Mouse (Mus musculus) MEL (cell line): ENCODE data around the gene Nrg4. TPM values are rescaled to one million over a fixed set of nuclear protein-coding genes. Genes with fewer than 3 reads are reported as not detected.

ENCODE experiments used
- DNase-seq: peaks from one replicate; pipeline ENCODE4 v3.0.0; 2011; ENCODE audit warnings: low read depth, low spot score
- H3K27ac ChIP-seq: 2 replicates; pipeline ENCODE4 v1.5.1; 2012; ENCODE audit warnings: low read depth, mild to moderate bottlenecking, control low read depth, low read length, moderate library complexity; ENCODE audit not compliant: control insufficient read depth
- H3K27me3 ChIP-seq, 2 experiments: fragments of 150-350 bp in 1 of 2; sonication (generic) in 1 of 2; 2 replicates each; pipeline ENCODE4 v1.6.1; 2012; ENCODE audit warnings: low read length in 2 of 2, mild to moderate bottlenecking in 2 of 2, improper control_type of control experiment in 1 of 2, moderate library complexity in 1 of 2; ENCODE audit not compliant: insufficient read depth in 2 of 2, control insufficient read depth in 1 of 2
- H3K36me3 ChIP-seq, 2 experiments: 2 replicates each; pipeline ENCODE4 v1.6.1; 2012 to 2014; ENCODE audit warnings: low read length in 2 of 2, improper control_type of control experiment in 1 of 2, inconsistent platforms in 1 of 2, mild to moderate bottlenecking in 1 of 2; ENCODE audit not compliant: insufficient read depth in 2 of 2, control insufficient read depth in 1 of 2
- H3K4me1 ChIP-seq, 2 experiments: fragments of 150-350 bp in 1 of 2; sonication (generic) in 1 of 2; 2 replicates each; pipeline ENCODE4 v1.6.1; 2012; ENCODE audit warnings: low read length in 2 of 2, improper control_type of control experiment in 1 of 2, mild to moderate bottlenecking in 1 of 2; ENCODE audit not compliant: insufficient read depth in 2 of 2, control insufficient read depth in 1 of 2
- H3K4me3 ChIP-seq, 2 experiments: fragments of 150-350 bp in 1 of 2; sonication (generic) in 1 of 2; 2 replicates each; pipeline ENCODE4 v1.5.1; 2012; ENCODE audit warnings: low read depth in 2 of 2, low read length in 2 of 2, mild to moderate bottlenecking in 2 of 2, moderate library complexity in 2 of 2, control low read depth in 1 of 2, improper control_type of control experiment in 1 of 2; ENCODE audit not compliant: control insufficient read depth in 1 of 2, insufficient read depth in 1 of 2
- H3K79me2 ChIP-seq: 2 replicates; pipeline ENCODE4 v1.6.1; 2012; ENCODE audit warnings: mild to moderate bottlenecking, low read length, moderate library complexity; ENCODE audit not compliant: control insufficient read depth, poor library complexity, insufficient read depth
- H3K9ac ChIP-seq: 2 replicates; pipeline ENCODE4 v1.6.1; 2012; ENCODE audit warnings: low read depth, mild to moderate bottlenecking, control low read depth, low read length, moderate library complexity; ENCODE audit not compliant: control insufficient read depth, poor library complexity, severe bottlenecking
- H3K9me3 ChIP-seq: fragments of 150-350 bp; sonication (generic); replicated peaks from 2 replicates; pipeline ENCODE4 v1.6.1; 2012; ENCODE audit warnings: mild to moderate bottlenecking, low read length, improper control_type of control experiment, moderate library complexity; ENCODE audit not compliant: insufficient read depth
- EP300 ChIP-seq, 2 experiments: IDR thresholded peaks; 2 replicates each; pipeline ENCODE4 v1.6.1; 2011; ENCODE audit warnings: improper control_type of control experiment in 2 of 2, low read length in 2 of 2, low read depth in 1 of 2, mild to moderate bottlenecking in 1 of 2
- GABPA ChIP-seq: IDR thresholded peaks from 2 replicates; pipeline ENCODE4 v1.6.1; 2012; ENCODE audit warnings: low read depth, mild to moderate bottlenecking, inconsistent platforms, low read length, improper control_type of control experiment, moderate library complexity
- GATA1 ChIP-seq: IDR thresholded peaks from 2 replicates; pipeline ENCODE4 v1.6.1; 2011; ENCODE audit warnings: low read depth, low read length, improper control_type of control experiment
- MAFK ChIP-seq: IDR thresholded peaks from 2 replicates; pipeline ENCODE4 v1.6.1; 2011; ENCODE audit warnings: low read depth, mild to moderate bottlenecking, low read length, improper control_type of control experiment, borderline replicate concordance
- MAZ ChIP-seq: IDR thresholded peaks from 2 replicates; pipeline ENCODE4 v1.6.1; 2012; ENCODE audit warnings: low read depth, mild to moderate bottlenecking, inconsistent platforms, low read length, improper control_type of control experiment
- MYB ChIP-seq: IDR thresholded peaks from 2 replicates; pipeline ENCODE4 v1.6.1; 2011; ENCODE audit warnings: mild to moderate bottlenecking, low read depth, low read length, improper control_type of control experiment
- POLR2A ChIP-seq, 2 experiments: IDR thresholded peaks; 2 replicates each; pipeline ENCODE4 v1.6.1; 2011 to 2012; ENCODE audit warnings: low read length in 2 of 2, mild to moderate bottlenecking in 2 of 2, control low read depth in 1 of 2, improper control_type of control experiment in 1 of 2, low read depth in 1 of 2, moderate library complexity in 1 of 2; ENCODE audit not compliant: control insufficient read depth in 1 of 2, insufficient read depth in 1 of 2, poor library complexity in 1 of 2
- POLR2AphosphoS5 ChIP-seq: IDR thresholded peaks from 2 replicates; pipeline ENCODE4 v1.6.1; 2012; ENCODE audit warnings: low read depth, borderline replicate concordance, mild to moderate bottlenecking, inconsistent platforms, low read length, moderate library complexity, mixed read lengths
- RCOR1 ChIP-seq: IDR thresholded peaks from 2 replicates; pipeline ENCODE4 v1.6.1; 2012; ENCODE audit warnings: low read depth, mild to moderate bottlenecking, inconsistent platforms, low read length, improper control_type of control experiment
- SIN3A ChIP-seq: IDR thresholded peaks from 2 replicates; pipeline ENCODE4 v1.6.1; 2012; ENCODE audit warnings: low read length, improper control_type of control experiment, inconsistent platforms
- TAL1 ChIP-seq: IDR thresholded peaks from 2 replicates; pipeline ENCODE4 v1.6.1; 2012; ENCODE audit warnings: mild to moderate bottlenecking, inconsistent platforms, low read length, moderate library complexity, mixed read lengths
- TBP ChIP-seq: IDR thresholded peaks from 2 replicates; pipeline ENCODE4 v1.8.0; 2011; ENCODE audit warnings: low read depth, low read length, improper control_type of control experiment
- polyA plus RNA-seq, 2 experiments: library from polyadenylated mRNA; stranded (reverse) in 1 of 2; unstranded in 1 of 2; fragments of >175 nt in 1 of 2; fragments of >200 nt in 1 of 2; gene quantifications; 2 replicates each; pipeline versions ENCODE4 v1.2.1 to v1.2.4; 2012; ENCODE audit warnings: low replicate concordance in 2 of 2, low read depth in 1 of 2; ENCODE audit not compliant: insufficient read length in 2 of 2, insufficient read depth in 1 of 2, missing spikeins in 1 of 2
- total RNA-seq: library from RNA; depleted of rRNA; stranded (reverse); fragments of 300-350 nt; gene quantifications from 2 replicates; pipeline ENCODE4 v1.2.3, GENCODE M21; 2012

Gene Nrg4
- total and polyA plus RNA-seq, 3 experiments = 0.08 to 0.67 TPM; not detected in 1

DNA sequence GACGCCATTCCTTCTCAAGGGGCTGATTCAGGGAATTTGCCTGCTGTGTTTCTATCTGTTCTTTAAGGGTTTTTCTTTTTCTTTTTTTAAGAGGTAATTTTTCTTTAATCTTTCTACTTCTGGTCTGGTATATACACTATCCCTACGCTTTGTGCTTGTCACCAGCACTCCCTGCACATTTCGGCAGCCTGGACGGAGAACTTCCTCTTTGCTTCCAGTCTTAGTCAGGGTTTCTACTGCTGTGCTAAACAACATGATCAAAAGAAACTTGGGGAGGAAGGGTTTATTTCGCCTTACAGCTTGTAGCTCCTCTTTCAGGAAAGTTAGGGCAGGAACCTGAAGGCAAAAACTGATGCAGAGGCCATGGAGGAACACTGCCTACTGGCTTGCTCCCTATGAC is 18.2 kb downstream of the Nrg4 start:
- Histone ChIP-seq H3K27me3 (no peaks in the 10 kb centered on the region), H3K27ac (no peak overlapping the region), H3K36me3 (peaks cover 0 to 13% of the 10 kb centered on the region in 2 experiments; a peak in 2 of 4 replicates), H3K4me1 (peaks cover 3 to 17% of the 10 kb centered on the region in 2 experiments; a peak in 3 of 4 replicates), H3K9ac (no peak overlapping the region), H3K79me2 (no peaks in the 10 kb centered on the region), H3K4me3 (peak overlapping the region; percentile 36 to 49; a peak in 3 of 4 replicates), H3K9me3 (no peaks in the 10 kb centered on the region)
- DNase-seq = peak; percentile 74
- TF ChIP-seq POLR2A (IDR thresholded peaks at IDR 0.05; ENCODE audit: control insufficient read depth in 1 of 2, insufficient read depth in 1 of 2, low read depth in 1 of 2, low read length in 2 of 2, poor library complexity in 1 of 2) (no peak), TBP (0 out of 2 replicates have a peak, but pooled peaks have one; percentile 37)

DNA sequence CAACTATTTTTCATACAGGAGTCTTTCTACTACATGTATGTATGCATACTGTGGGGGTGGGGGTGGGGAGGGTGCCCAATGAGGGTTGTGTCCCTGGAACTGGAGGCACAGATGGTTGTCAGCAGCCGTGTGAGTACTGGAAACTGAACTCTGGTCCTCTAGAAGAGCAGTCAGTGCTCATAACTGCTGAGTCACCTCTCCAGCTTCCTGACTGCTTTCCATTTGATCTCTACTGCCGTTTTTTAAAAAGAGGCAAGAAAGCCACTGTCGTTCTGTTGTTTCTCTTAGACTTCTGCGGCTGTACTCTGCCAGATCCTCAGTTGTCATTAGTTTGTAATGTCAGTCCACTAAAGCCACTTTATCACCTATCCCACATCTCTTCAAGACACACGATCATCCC is 19.1 kb downstream of the Nrg4 start:
- H3K4me3 ChIP-seq = peak overlapping the region; percentile 28 to 49
- no peaks in the 10 kb centered on the region for H3K79me2 ChIP-seq
- no peaks in the 10 kb centered on the region for H3K27me3 ChIP-seq
- H3K4me1 ChIP-seq = peaks cover 3 to 17% of the 10 kb centered on the region in 2 experiments; a peak in 3 of 4 replicates
- DNase-seq = peak; percentile 77
- 0 out of 2 replicates have a peak overlapping the region, but pooled peaks have one; percentile 16 for H3K27ac ChIP-seq
- peaks cover 0 to 13% of the 10 kb centered on the region in 2 experiments; a peak in 2 of 4 replicates for H3K36me3 ChIP-seq
- peak overlapping the region; percentile 47 for H3K9ac ChIP-seq
- TF ChIP-seq EP300 (IDR thresholded peaks at IDR 0.05; ENCODE audit: low read depth in 1 of 2, low read length in 2 of 2) (peak in 1 of 2 experiments; percentile 31; a peak in 1 of 4 replicates), RCOR1 (no peak), MAFK (peak; percentile 34; the same call in 1 of the 2 replicates), GATA1 (0 out of 2 replicates have a peak, but pooled peaks have one; percentile 13), GABPA (peak; percentile 34; the same call in 1 of the 2 replicates)
- H3K9me3 ChIP-seq = no peaks in the 10 kb centered on the region

DNA sequence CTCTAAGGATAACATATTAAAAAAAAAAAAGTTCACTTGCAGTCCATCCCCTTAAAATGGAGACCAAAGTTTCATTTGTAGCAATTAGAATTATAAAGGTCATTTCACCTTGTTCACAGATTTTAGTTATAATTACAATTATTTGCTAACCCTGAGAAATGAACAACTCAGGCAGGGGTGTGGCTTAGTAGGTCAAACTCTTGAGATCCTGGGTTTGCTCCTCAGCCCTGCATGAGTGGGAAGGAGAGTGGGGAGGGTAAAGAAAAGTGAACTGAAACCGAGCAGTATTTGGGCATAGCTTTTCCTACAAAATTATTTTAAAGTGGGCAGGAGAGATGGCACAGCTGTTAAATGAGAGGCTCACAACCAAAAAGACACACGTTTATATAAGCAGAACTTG is 19.6 kb downstream of the Nrg4 start:
- Histone ChIP-seq H3K36me3 (peaks cover 0 to 13% of the 10 kb centered on the region in 2 experiments; a peak in 2 of 4 replicates), H3K4me3 (peak overlapping the region; percentile 9 to 28; a peak in 2 of 4 replicates), H3K27ac (no peak overlapping the region; the same call in 1 of the 2 replicates), H3K9me3 (no peaks in the 10 kb centered on the region), H3K9ac (peak overlapping the region; percentile 47), H3K4me1 (peaks cover 3 to 17% of the 10 kb centered on the region in 2 experiments; a peak in 3 of 4 replicates), H3K27me3 (no peaks in the 10 kb centered on the region), H3K79me2 (no peaks in the 10 kb centered on the region)
- no peak for DNase-seq
- no peak for TF ChIP-seq MAZ
- no peak for TF ChIP-seq POLR2A (IDR thresholded peaks at IDR 0.05; ENCODE audit: control insufficient read depth in 1 of 2, insufficient read depth in 1 of 2, low read depth in 1 of 2, low read length in 2 of 2, poor library complexity in 1 of 2)
- TF ChIP-seq SIN3A = no peak
- no peak for TF ChIP-seq POLR2AphosphoS5
- TF ChIP-seq MYB = no peak
- no peak for TF ChIP-seq TAL1
